Mouse (Mus musculus) CH12.LX (cell line): Measurements from ENCODE around the gene Rpusd4. TPM values are rescaled to one million over a fixed set of nuclear protein-coding genes. Genes with fewer than 3 reads are reported as not detected.

Experiments used
- DNase-seq: peaks from one replicate; pipeline ENCODE4 v3.0.0-alpha.2; 2013; ENCODE audit errors: extremely low read depth
- H3K27ac ChIP-seq: 2 replicates; pipeline ENCODE4 v1.5.1; 2012; ENCODE audit warnings: low read depth, mild to moderate bottlenecking, control low read depth, moderate library complexity; ENCODE audit not compliant: insufficient read depth
- H3K27me3 ChIP-seq: replicated peaks from 2 replicates; pipeline ENCODE3; 2012; ENCODE audit warnings: inconsistent platforms
- H3K36me3 ChIP-seq, 2 experiments: replicated peaks in 1 of 2; 2 replicates each; pipeline versions ENCODE3 to v1.6.1; 2012; ENCODE audit warnings: inconsistent platforms in 1 of 2, low read length in 1 of 2, mild to moderate bottlenecking in 1 of 2, mixed read lengths in 1 of 2, moderate library complexity in 1 of 2; ENCODE audit not compliant: control insufficient read depth in 1 of 2, insufficient read depth in 1 of 2
- H3K4me1 ChIP-seq, 2 experiments: 2 replicates each; pipeline ENCODE4 v1.6.1; 2012; ENCODE audit warnings: inconsistent platforms in 1 of 2, moderate library complexity in 1 of 2; ENCODE audit not compliant: insufficient read depth in 2 of 2, control insufficient read depth in 1 of 2
- H3K4me2 ChIP-seq: 2 replicates; pipeline ENCODE4 v1.6.1; 2012; ENCODE audit warnings: low read depth, mild to moderate bottlenecking, control low read depth; ENCODE audit not compliant: poor library complexity, insufficient read depth, severe bottlenecking
- H3K4me3 ChIP-seq, 3 experiments: fragments of 150-350 bp in 1 of 3; sonication (generic) in 1 of 3; replicated peaks in 1 of 3; 2 replicates each; pipeline versions ENCODE3 to v1.5.1; 2011 to 2012; ENCODE audit warnings: low read depth in 2 of 3, low read length in 2 of 3, mild to moderate bottlenecking in 2 of 3, moderate library complexity in 2 of 3, control low read depth in 1 of 3, improper control_type of control experiment in 1 of 3, inconsistent platforms in 1 of 3, mixed read lengths in 1 of 3; ENCODE audit not compliant: poor library complexity in 1 of 3
- H3K79me2 ChIP-seq: replicated peaks from 2 replicates; pipeline ENCODE4 v1.6.1; 2012; ENCODE audit warnings: mild to moderate bottlenecking, moderate library complexity; ENCODE audit not compliant: control insufficient read depth, poor library complexity, insufficient read depth, severe bottlenecking; ENCODE audit errors: extremely low read depth
- H3K9ac ChIP-seq: 2 replicates; pipeline ENCODE4 v1.6.1; 2012; ENCODE audit warnings: low read depth, mild to moderate bottlenecking, control low read depth, moderate library complexity; ENCODE audit not compliant: insufficient read depth
- H3K9me3 ChIP-seq: replicated peaks from 2 replicates; pipeline ENCODE3; 2012; ENCODE audit warnings: low read length, inconsistent platforms, mixed read lengths
- BHLHE40 ChIP-seq: IDR thresholded peaks from 2 replicates; pipeline ENCODE4 v1.6.1; 2011; ENCODE audit warnings: mild to moderate bottlenecking, low read depth, low read length, improper control_type of control experiment
- CHD1 ChIP-seq: IDR thresholded peaks from 2 replicates; pipeline ENCODE4 v1.6.1; 2012; ENCODE audit warnings: low read depth, low read length, improper control_type of control experiment, inconsistent platforms
- CHD2 ChIP-seq: IDR thresholded peaks from 2 replicates; pipeline ENCODE4 v1.6.1; 2011; ENCODE audit warnings: low read length, improper control_type of control experiment
- CTCF ChIP-seq, 2 experiments: IDR thresholded peaks in 1 of 2; conservative IDR thresholded peaks in 1 of 2; 2 replicates each; pipeline ENCODE4 v1.5.1; 2011 to 2012; ENCODE audit warnings: low read depth in 2 of 2, low read length in 2 of 2, improper control_type of control experiment in 1 of 2, inconsistent platforms in 1 of 2, mild to moderate bottlenecking in 1 of 2, moderate library complexity in 1 of 2
- E2F4 ChIP-seq: IDR thresholded peaks from 2 replicates; pipeline ENCODE4 v1.6.1; 2011; ENCODE audit warnings: low read depth, low read length, improper control_type of control experiment; ENCODE audit not compliant: insufficient replicate concordance
- EP300 ChIP-seq: IDR thresholded peaks from 2 replicates; pipeline ENCODE4 v1.6.1; 2011; ENCODE audit warnings: low read length, improper control_type of control experiment
- ETS1 ChIP-seq: conservative IDR thresholded peaks from 2 replicates; pipeline ENCODE4 v1.6.1; 2012; ENCODE audit warnings: low read depth, mild to moderate bottlenecking, inconsistent platforms, low read length, improper control_type of control experiment, moderate library complexity
- GABPA ChIP-seq: IDR thresholded peaks from 2 replicates; pipeline ENCODE4 v1.6.1; 2012; ENCODE audit warnings: low read depth, low read length, improper control_type of control experiment, inconsistent platforms; ENCODE audit not compliant: insufficient replicate concordance
- KAT2A ChIP-seq: IDR thresholded peaks from 2 replicates; pipeline ENCODE4 v1.6.1; 2012; ENCODE audit warnings: low read length, improper control_type of control experiment, inconsistent platforms; ENCODE audit not compliant: insufficient replicate concordance
- MAFK ChIP-seq: IDR thresholded peaks from 2 replicates; pipeline ENCODE4 v1.6.1; 2011; ENCODE audit warnings: low read length, improper control_type of control experiment; ENCODE audit not compliant: insufficient replicate concordance
- MAX ChIP-seq: IDR thresholded peaks from 2 replicates; pipeline ENCODE4 v1.6.1; 2011; ENCODE audit warnings: low read length, improper control_type of control experiment
- MAZ ChIP-seq: IDR thresholded peaks from 2 replicates; pipeline ENCODE4 v1.6.1; 2012; ENCODE audit warnings: low read depth, mild to moderate bottlenecking, inconsistent platforms, low read length, improper control_type of control experiment, moderate library complexity
- MEF2A ChIP-seq: IDR thresholded peaks from 2 replicates; pipeline ENCODE4 v1.6.1; 2014; ENCODE audit warnings: low read depth, mild to moderate bottlenecking, inconsistent platforms, low read length, improper control_type of control experiment, borderline replicate concordance
- MXI1 ChIP-seq: IDR thresholded peaks from 2 replicates; pipeline ENCODE4 v1.6.1; 2011; ENCODE audit warnings: mild to moderate bottlenecking, low read depth, low read length, improper control_type of control experiment
- MYC ChIP-seq: IDR thresholded peaks from 2 replicates; pipeline ENCODE4 v1.6.1; 2011; ENCODE audit warnings: low read depth, mild to moderate bottlenecking, improper control_type of control experiment, low read length
- NRF1 ChIP-seq: IDR thresholded peaks from 2 replicates; pipeline ENCODE4 v1.6.1; 2014; ENCODE audit warnings: low read depth, mild to moderate bottlenecking, inconsistent platforms, low read length, improper control_type of control experiment, moderate library complexity
- PAX5 ChIP-seq: IDR thresholded peaks from 2 replicates; pipeline ENCODE4 v1.6.1; 2012; ENCODE audit warnings: low read length, inconsistent platforms, mixed read lengths
- POLR2A ChIP-seq: IDR thresholded peaks from 2 replicates; pipeline ENCODE4 v1.6.1; 2011; ENCODE audit warnings: low read depth, mild to moderate bottlenecking, improper control_type of control experiment, low read length
- POLR2AphosphoS2 ChIP-seq: IDR thresholded peaks from 2 replicates; pipeline ENCODE4 v1.6.1; 2011; ENCODE audit warnings: low read depth, low read length, improper control_type of control experiment
- RAD21 ChIP-seq: IDR thresholded peaks from 2 replicates; pipeline ENCODE4 v1.6.1; 2011; ENCODE audit warnings: low read depth, mild to moderate bottlenecking, low read length, improper control_type of control experiment, moderate library complexity
- SIN3A ChIP-seq: IDR thresholded peaks from 2 replicates; pipeline ENCODE4 v1.6.1; 2012; ENCODE audit warnings: low read length, improper control_type of control experiment, inconsistent platforms
- SMC3 ChIP-seq: IDR thresholded peaks from 2 replicates; pipeline ENCODE4 v1.6.1; 2011; ENCODE audit warnings: low read depth, low read length, improper control_type of control experiment
- TCF12 ChIP-seq: IDR thresholded peaks from 2 replicates; pipeline ENCODE4 v1.6.1; 2014; ENCODE audit warnings: low read depth, mild to moderate bottlenecking, inconsistent platforms, low read length, improper control_type of control experiment
- UBTF ChIP-seq: IDR thresholded peaks from 2 replicates; pipeline ENCODE4 v1.6.1; 2012; ENCODE audit warnings: low read depth, mild to moderate bottlenecking, inconsistent platforms, low read length, improper control_type of control experiment, moderate library complexity
- USF2 ChIP-seq: conservative IDR thresholded peaks from 2 replicates; pipeline ENCODE4 v1.6.1; 2011; ENCODE audit warnings: low read depth, low read length, improper control_type of control experiment
- ZC3H11A ChIP-seq: IDR thresholded peaks from 2 replicates; pipeline ENCODE4 v1.6.1; 2012; ENCODE audit warnings: low read depth, mild to moderate bottlenecking, inconsistent platforms, low read length, improper control_type of control experiment
- ZKSCAN1 ChIP-seq: IDR thresholded peaks from 2 replicates; pipeline ENCODE4 v1.6.1; 2012; ENCODE audit warnings: low read depth, inconsistent platforms, low read length, improper control_type of control experiment, borderline replicate concordance
- ZMIZ1 ChIP-seq: IDR thresholded peaks from 2 replicates; pipeline ENCODE4 v1.6.1; 2012; ENCODE audit warnings: low read depth, mild to moderate bottlenecking, inconsistent platforms, low read length, improper control_type of control experiment
- ZNF384 ChIP-seq: IDR thresholded peaks from 2 replicates; pipeline ENCODE4 v1.6.1; 2012; ENCODE audit warnings: low read depth, low read length, improper control_type of control experiment, inconsistent platforms
- dilution Hi-C: fragments of 300-500 bp; cut with MboI; formaldehyde crosslinking; loops from 2 replicates; pipeline ENCODE4 v1.14.3; 2020; ENCODE audit warnings: low sequenced_read_pairs; ENCODE audit not compliant: extremely low pct_unique_long_range_greater_than_20kb, extremely low pct_ligation_motif_present
- in situ Hi-C: fragments of 300-500 bp; cut with MboI; formaldehyde crosslinking; loops from 3 replicates; pipeline ENCODE4 v1.14.3; 2019; ENCODE audit warnings: low sequenced_read_pairs, low pct_ligation_motif_present, low pct_unique_long_range_greater_than_20kb, mixed read lengths
- polyA plus RNA-seq: library from polyadenylated mRNA; unstranded; fragments of >175 nt; gene quantifications from 2 replicates; pipeline ENCODE4 v1.2.1, GENCODE M21; 2012; ENCODE audit warnings: low read depth; ENCODE audit not compliant: insufficient read length
- total RNA-seq, 2 experiments: library from RNA; depleted of rRNA; stranded (reverse); fragments of 300-350 nt in 1 of 2; fragments of >200 nt in 1 of 2; gene quantifications; 2 replicates each; pipeline ENCODE4 v1.2.3; 2012 to 2014

Rpusd4 gene
- total and polyA plus RNA-seq, 3 experiments: 21.7 to 29.5 (median 27.3) TPM

DNA sequence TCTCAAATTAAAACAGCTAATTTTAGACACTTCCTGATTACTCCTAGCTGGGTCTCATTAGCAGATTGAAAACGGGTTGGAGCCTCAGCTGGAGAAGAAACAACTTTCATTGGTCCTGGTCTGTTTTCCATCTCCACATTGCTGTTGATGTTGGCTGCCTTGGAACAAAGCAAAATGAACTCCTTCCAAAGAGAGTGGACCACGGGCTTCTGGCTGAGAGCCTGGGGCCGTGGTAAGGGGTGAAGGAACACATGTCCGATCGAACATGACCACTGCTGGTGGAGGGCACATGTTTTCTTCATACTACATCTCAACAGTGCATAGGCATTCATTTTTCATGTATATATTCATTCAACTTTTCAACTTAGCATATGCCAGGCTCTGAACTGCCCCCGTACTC is 42.7 kb downstream of the Rpusd4 start:
- dilution Hi-C loops: no loop called here

DNA sequence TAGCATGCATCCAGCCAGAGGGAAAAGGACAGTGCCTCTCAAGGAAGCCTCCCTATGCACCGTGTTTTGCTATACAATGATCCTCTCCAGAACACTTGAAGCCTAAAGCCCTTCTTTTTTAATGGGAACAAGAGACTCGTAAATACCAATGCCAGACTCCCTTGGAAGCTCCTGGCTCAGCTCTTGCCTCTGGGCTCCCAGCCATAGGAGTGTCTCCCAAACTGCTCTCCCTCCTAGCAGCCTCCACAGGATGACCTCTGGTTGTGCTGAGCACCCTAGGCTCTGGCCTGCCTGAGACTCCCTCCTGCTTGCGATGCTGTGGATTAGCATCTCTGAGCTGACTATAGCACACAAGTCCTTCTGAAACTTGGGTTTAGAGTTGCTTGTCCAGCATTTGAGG is 44.9 kb downstream of the Rpusd4 start:
- H3K9me3 ChIP-seq: no peaks in the 10 kb centered on the region
- no peak overlapping the region for H3K4me2 ChIP-seq
- H3K79me2 ChIP-seq: no peaks in the 10 kb centered on the region
- H3K4me3 ChIP-seq: no peak overlapping the region
- no peaks in the 10 kb centered on the region for H3K27me3 ChIP-seq
- no peak overlapping the region for H3K9ac ChIP-seq
- no peak overlapping the region for H3K27ac ChIP-seq
- no peak for DNase-seq
- TF ChIP-seq E2F4 (no peak), EP300 (no peak), MYC (no peak), ETS1 (no peak), ZNF384 (no peak), MAZ (no peak), TCF12 (no peak), PAX5 (no peak), KAT2A (no peak), UBTF (no peak), RAD21 (no peak), CTCF (conservative IDR thresholded peaks at IDR 0.05 in 1 of 2, IDR thresholded peaks at IDR 0.05 in 1 of 2; ENCODE audit: low read depth in 2 of 2, low read length in 2 of 2) (no peak), POLR2A (no peak)
- H3K36me3 ChIP-seq: no peaks in the 10 kb centered on the region
- H3K4me1 ChIP-seq: peaks cover 0 to 7% of the 10 kb centered on the region in 2 experiments; a peak in 1 of 4 replicates
- dilution Hi-C loops (no loop called here), in situ Hi-C loops (no loop called here)

More for the DNA sequence above, 42.7 kb downstream of the Rpusd4 start:
- H3K79me2 ChIP-seq: no peaks in the 10 kb centered on the region
- in situ Hi-C loops: no loop called here
- H3K36me3 ChIP-seq: no peaks in the 10 kb centered on the region
- no peaks in the 10 kb centered on the region for H3K27me3 ChIP-seq
- peaks cover 0 to 7% of the 10 kb centered on the region in 2 experiments; a peak in 1 of 4 replicates for H3K4me1 ChIP-seq
- no peak overlapping the region for H3K4me3 ChIP-seq
- H3K4me2 ChIP-seq: no peak overlapping the region
- TF ChIP-seq CHD1: no peak
- TF ChIP-seq MXI1: no peak
- TF ChIP-seq ZC3H11A: no peak
- no peak for TF ChIP-seq ZMIZ1
- TF ChIP-seq SIN3A: no peak
- no peak for TF ChIP-seq KAT2A
- TF ChIP-seq EP300: no peak
- TF ChIP-seq MAX: no peak
- TF ChIP-seq MAFK: no peak
- no peak for TF ChIP-seq USF2
- no peak for TF ChIP-seq NRF1
- no peak for TF ChIP-seq PAX5
- TF ChIP-seq POLR2AphosphoS2: no peak
- no peak for TF ChIP-seq CHD2
- TF ChIP-seq SMC3: no peak
- TF ChIP-seq ZKSCAN1: no peak
- TF ChIP-seq MEF2A: no peak
- TF ChIP-seq ETS1: no peak
- no peak for TF ChIP-seq BHLHE40
- TF ChIP-seq GABPA: no peak
- no peak for DNase-seq
- H3K27ac ChIP-seq: no peak overlapping the region
- no peaks in the 10 kb centered on the region for H3K9me3 ChIP-seq
- no peak overlapping the region for H3K9ac ChIP-seq
